Mouse (Mus musculus) left cerebral cortex, postnatal 25 days (tissue): ENCODE data around the gene Rhob. TPM values are rescaled to one million over a fixed set of nuclear protein-coding genes. Genes with fewer than 3 reads are reported as not detected.

Experiments used
- DNase-seq, 2 experiments: peaks; one replicate each; pipeline ENCODE4 v3.0.0; 2022; ENCODE audit warnings: low spot score in 2 of 2, mixed read lengths in 1 of 2
- intact Hi-C: fragments of 180-260 bp; cut with DNase I; formaldehyde crosslinking; loops from one replicate; pipeline ENCODE4 v1.15.1; 2025
- total RNA-seq, 2 experiments: library from RNA; stranded (reverse); gene quantifications; 2 replicates each; pipeline ENCODE4 v1.2.3; 2021

Rhob gene
- 100 to 1,000 TPM; 274 to 298 TPM for total RNA-seq

- peak; percentile 99 to 100 for DNase-seq
- intact Hi-C loops, result loop anchor here (2.0 kb wide), 3 partner anchors 33 to 155 kb away; no protein-coding TSS in a partner anchor
These were observed at the start of gene Rhob for GRCm38 (mm10) chr12:8499871-8500596. Gene Rhob, minus strand, starts transcription at chr12:8500009.

GRCm38 (mm10) chr12:8547357-8547756 lies 47.5 kb upstream of the Rhob start:
- intact Hi-C loops, result loop anchor here (1.0 kb wide), 1 partner anchor 220 kb away; no protein-coding TSS in a partner anchor
- DNase-seq, result peak; percentile 58 to 81

GRCm38 (mm10) chr12:8546801-8547200 lies 47.0 kb upstream of the Rhob start:
- no peak for DNase-seq
- intact Hi-C loops, result loop anchor here (1.0 kb wide), 1 partner anchor 220 kb away; no protein-coding TSS in a partner anchor

GRCm38 (mm10) chr12:8545066-8545610 lies 45.3 kb upstream of the Rhob start:
- intact Hi-C loops, result no loop called here

GRCm38 (mm10) chr12:8542371-8542770 lies 42.6 kb upstream of the Rhob start:
- intact Hi-C loops, result no loop called here
- DNase-seq, result no peak

More at GRCm38 (mm10) chr12:8545066-8545610, 45.3 kb upstream of the Rhob start:
- peak; percentile 33 to 71 for DNase-seq

GRCm38 (mm10) chr12:8539471-8539870 lies 39.7 kb upstream of the Rhob start:
- no peak for DNase-seq
- intact Hi-C loops, result no loop called here

GRCm38 (mm10) chr12:8537291-8537690 lies 37.5 kb upstream of the Rhob start:
- intact Hi-C loops, result no loop called here
- DNase-seq, result no peak

- intact Hi-C loops, result no loop called here
- no peak for DNase-seq
These were observed 36.6 kb upstream of the Rhob start for GRCm38 (mm10) chr12:8536221-8536965.

- intact Hi-C loops, result no loop called here
- DNase-seq, result no peak
These were observed 35.8 kb upstream of the Rhob start for GRCm38 (mm10) chr12:8535596-8535995.

- no peak for DNase-seq
- intact Hi-C loops, result no loop called here
These were observed 35.1 kb upstream of the Rhob start for GRCm38 (mm10) chr12:8534915-8535314.

GRCm38 (mm10) chr12:8527770-8528169 lies 28.0 kb upstream of the Rhob start:
- intact Hi-C loops, result no loop called here

GRCm38 (mm10) chr12:8527175-8527574 lies 27.4 kb upstream of the Rhob start:
- intact Hi-C loops, result no loop called here
- no peak for DNase-seq

More at GRCm38 (mm10) chr12:8527770-8528169, 28.0 kb upstream of the Rhob start:
- no peak for DNase-seq

GRCm38 (mm10) chr12:8524062-8524461 lies 24.3 kb upstream of the Rhob start:
- intact Hi-C loops, result no loop called here

GRCm38 (mm10) chr12:8522711-8523110 lies 22.9 kb upstream of the Rhob start:
- intact Hi-C loops, result no loop called here
- no peak for DNase-seq

More at GRCm38 (mm10) chr12:8524062-8524461, 24.3 kb upstream of the Rhob start:
- DNase-seq, result no peak

- intact Hi-C loops, result no loop called here
- DNase-seq, result peak in 1 of 2 experiments; percentile 69
These were observed 21.7 kb upstream of the Rhob start for GRCm38 (mm10) chr12:8521375-8522047.

GRCm38 (mm10) chr12:8519431-8520160 lies 19.8 kb upstream of the Rhob start:
- intact Hi-C loops, result loop anchor here (10.0 kb wide), 1 partner anchor 445 kb away; no protein-coding TSS in a partner anchor
- no peak for DNase-seq

GRCm38 (mm10) chr12:8511037-8511882 lies 11.5 kb upstream of the Rhob start:
- intact Hi-C loops, result loop anchor here (10.0 kb wide), 1 partner anchor 436 kb away; no protein-coding TSS in a partner anchor
- peak in 1 of 2 experiments; percentile 57 for DNase-seq
